15 mouse cellular contexts compared by ENCODE assay signal in genomic region chr8:75086002-75086401, GRCm38 (mm10). TPM values are rescaled to one million over a fixed set of nuclear protein-coding genes. Genes with fewer than 3 reads are reported as not detected.
DNase-seq lines count a peak whose midpoint lies in the region; ATAC-seq and TF ChIP-seq lines count a peak whose summit lies in the region.
"Had no signal": no experiment of that assay in that cellular context is flagged by ENCODE, and none has a peak within 500 bp of the region (broad histone marks: within the 10 kb centered on the region; RNA-seq: fewer than 3 reads in every experiment).

No protein-coding gene starts in this region.

- peak overlapping the region; percentile 43 for H3K27ac ChIP-seq in MEL (ENCODE audit: control insufficient read depth, low read depth, low read length)
- H3K27ac ChIP-seq in liver, embryonic 13.5 days, result peak overlapping the region; percentile 62
- H3K27ac ChIP-seq: forebrain, embryonic 10.5 days; limb, embryonic 10.5 days had no signal

- H3K79me2 ChIP-seq in MEL (ENCODE audit: control insufficient read depth, insufficient read depth, low read length, poor library complexity), result no peaks in the 10 kb centered on the region

- H3K27me3 ChIP-seq in MEL (ENCODE audit: control insufficient read depth in 1 of 2, insufficient read depth in 2 of 2, low read length in 2 of 2), result no peaks in the 10 kb centered on the region
- H3K27me3 ChIP-seq in liver, embryonic 13.5 days, result peaks cover 25% of the 10 kb centered on the region
- H3K27me3 ChIP-seq: heart, embryonic 15.5 days had no signal

- TF ChIP-seq POLR2A in MEL (IDR thresholded peaks at IDR 0.05; ENCODE audit: control insufficient read depth in 1 of 2, insufficient read depth in 1 of 2, low read depth in 1 of 2, low read length in 2 of 2, poor library complexity in 1 of 2), result no peak

- peaks cover 39 to 62% of the 10 kb centered on the region in 2 experiments for H3K4me1 ChIP-seq in MEL (ENCODE audit: control insufficient read depth in 1 of 2, insufficient read depth in 2 of 2, low read length in 2 of 2)
- H3K4me1 ChIP-seq in liver, embryonic 13.5 days (replicated peaks), result peaks cover 76% of the 10 kb centered on the region

- DNase-seq in heart, adult 8-10 months (ENCODE audit: low spot score), result peak; percentile 53
- DNase-seq in heart, postnatal 4 days, result no peak
- DNase-seq in MEL (ENCODE audit: low read depth, low spot score), result peak; percentile 72
- DNase-seq in liver, embryonic 13.5 days, result no peak
- DNase-seq in cerebellum, postnatal 14 days, result no peak
- DNase-seq in kidney, adult 8-10 months, result no peak
- DNase-seq in layer of hippocampus, postnatal 10 days (ENCODE audit: low spot score in 2 of 2), result no peak
- DNase-seq: cerebellum, postnatal 10 days; layer of hippocampus, postnatal 36 days had no signal

- no peak for TF ChIP-seq CTCF in MEL (IDR thresholded peaks at IDR 0.05 in 2 of 3, conservative IDR thresholded peaks at IDR 0.05 in 1 of 3; ENCODE audit: control insufficient read depth in 1 of 3, insufficient read depth in 1 of 3, low read depth in 2 of 3, low read length in 3 of 3, poor library complexity in 1 of 3, severe bottlenecking in 1 of 3)

- no peak overlapping the region for H3K4me3 ChIP-seq in MEL (ENCODE audit: control insufficient read depth in 1 of 2, insufficient read depth in 1 of 2, low read depth in 2 of 2, low read length in 2 of 2)
- H3K4me3 ChIP-seq in liver, embryonic 13.5 days (replicated peaks), result no peak overlapping the region
- H3K4me3 ChIP-seq: forebrain, embryonic 10.5 days; heart, embryonic 15.5 days; limb, embryonic 10.5 days; myocyte had no signal

- TF ChIP-seq RAD21 in MEL (IDR thresholded peaks at IDR 0.05; ENCODE audit: low read depth, low read length), result no peak

- no peaks in the 10 kb centered on the region for H3K9me3 ChIP-seq in MEL (replicated peaks; ENCODE audit: insufficient read depth, low read length)
- H3K9me3 ChIP-seq in liver, embryonic 13.5 days (replicated peaks), result no peaks in the 10 kb centered on the region
- H3K9me3 ChIP-seq: forebrain, embryonic 10.5 days; heart, embryonic 15.5 days; limb, embryonic 10.5 days had no signal

- peak; percentile 62 to 69 for TF ChIP-seq EP300 in MEL (IDR thresholded peaks at IDR 0.05; ENCODE audit: low read depth in 1 of 2, low read length in 2 of 2)

- no peak overlapping the region for H3K9ac ChIP-seq in MEL (ENCODE audit: control insufficient read depth, low read depth, low read length, poor library complexity, severe bottlenecking)
- no peak overlapping the region for H3K9ac ChIP-seq in liver, embryonic 13.5 days
- H3K9ac ChIP-seq: heart, embryonic 15.5 days had no signal

- H3K36me3 ChIP-seq in MEL (ENCODE audit: control insufficient read depth in 1 of 2, insufficient read depth in 2 of 2, low read length in 2 of 2), result peaks cover 0 to 56% of the 10 kb centered on the region in 2 experiments; a peak in 2 of 4 replicates
- no peaks in the 10 kb centered on the region for H3K36me3 ChIP-seq in liver, embryonic 13.5 days
- H3K36me3 ChIP-seq: forebrain, embryonic 10.5 days; heart, embryonic 15.5 days; limb, embryonic 10.5 days had no signal

- WGBS in liver, embryonic 13.5 days (ENCODE audit: insufficient replicate concordance), result 25% methylated on average over 2 of the region's 2 CpGs

- ATAC-seq in liver, embryonic 13.5 days (ENCODE audit: low read depth), result no peak
- ATAC-seq in megakaryocyte progenitor cell, adult 5-6 weeks (replicated peaks; ENCODE audit: poor library complexity), result peak; percentile 15
- ATAC-seq: hindbrain, embryonic 16.5 days had no signal

- no peak overlapping the region for H3K4me2 ChIP-seq in liver, embryonic 13.5 days
- H3K4me2 ChIP-seq: heart, embryonic 15.5 days had no signal

TF ChIP-seq in MEL, 35 proteins besides CTCF, POLR2A, EP300 and RAD21:
- no peak for TF ChIP-seq HCFC1 (IDR thresholded peaks at IDR 0.05; ENCODE audit: low read depth, low read length)
- TF ChIP-seq MYC (IDR thresholded peaks at IDR 0.05; ENCODE audit: low read depth, low read length), result peak; percentile 55; the same call in 1 of the 2 replicates
- 0 out of 2 replicates have a peak, but pooled peaks have one; percentile 23 for TF ChIP-seq RCOR1 (IDR thresholded peaks at IDR 0.05; ENCODE audit: low read depth, low read length)
- TF ChIP-seq POLR2AphosphoS5 (IDR thresholded peaks at IDR 0.05; ENCODE audit: borderline replicate concordance, low read depth, low read length), result no peak
- no peak for TF ChIP-seq KAT2A (conservative IDR thresholded peaks at IDR 0.05; ENCODE audit: low read depth, low read length)
- peak; percentile 39; the same call in 1 of the 2 replicates for TF ChIP-seq GATA1 (IDR thresholded peaks at IDR 0.05; ENCODE audit: low read depth, low read length)
- TF ChIP-seq UBTF (IDR thresholded peaks at IDR 0.05; ENCODE audit: borderline replicate concordance, insufficient read depth, low read depth, low read length), result no peak
- TF ChIP-seq TBP (IDR thresholded peaks at IDR 0.05; ENCODE audit: low read depth, low read length), result 0 out of 2 replicates have a peak, but pooled peaks have one; percentile 31
- TF ChIP-seq GABPA (IDR thresholded peaks at IDR 0.05; ENCODE audit: low read depth, low read length), result no peak
- no peak for TF ChIP-seq MAX (IDR thresholded peaks at IDR 0.05; ENCODE audit: low read length)
- 0 out of 2 replicates have a peak, but pooled peaks have one; percentile 32 for TF ChIP-seq TCF12 (IDR thresholded peaks at IDR 0.05; ENCODE audit: low read depth, low read length)
- TF ChIP-seq SIN3A (IDR thresholded peaks at IDR 0.05; ENCODE audit: low read length), result 0 out of 2 replicates have a peak, but pooled peaks have one; percentile 50
- TF ChIP-seq TAL1 (IDR thresholded peaks at IDR 0.05; ENCODE audit: low read length), result peak; percentile 12; the same call in 1 of the 2 replicates

RNA-seq across cellular contexts. Expression of gene Hmox1, which starts 7.4 kb away (rescaled TPM):
- total RNA-seq in heart, adult 8-10 months (2022), result 10 to 100 TPM in 1 of 4 experiments, 1 to 10 TPM in 3; 7.7 to 10.2 (median 9.1) TPM
- 10 to 100 TPM; 15.0 to 16.6 TPM for total RNA-seq in heart, postnatal 4 days (2021)
- 11.1 and 29.9 TPM in 2 replicates for total RNA-seq in MEL (2012; rRNA removed)
- 10 to 100 TPM in 1 of 2 experiments, not detected in 1; 72.4 TPM for polyA plus RNA-seq in MEL (2012; ENCODE audit: insufficient read depth in 1 of 2, insufficient read length in 2 of 2, low read depth in 1 of 2, low replicate concordance in 2 of 2, missing spikeins in 1 of 2)
- 74.0 and 80.4 TPM in 2 replicates for polyA plus RNA-seq in liver, embryonic 13.5 days (2015; fragmentation: Nextera tagmentation; extraction: Ambion mirVana)
- total RNA-seq in megakaryocyte progenitor cell, adult 5-6 weeks (2015), result 0.94 and 2.5 TPM in 2 replicates
- 2.5 and 3.9 TPM in 2 replicates for total RNA-seq in megakaryocyte progenitor cell, adult 5-6 weeks (2017)
- total RNA-seq in layer of hippocampus, postnatal 10 days (2021), result 1 to 10 TPM; 5.9 to 6.8 TPM

RNA-seq across cellular contexts. Expression of gene Mcm5, which starts 23.4 kb away (rescaled TPM):
- 1 to 10 TPM; 3.6 to 4.1 (median 4.0) TPM for total RNA-seq in heart, adult 8-10 months (2022)
- total RNA-seq in heart, postnatal 4 days (2021), result 10 to 100 TPM; 68.7 to 69.5 TPM
- 355 and 397 TPM in 2 replicates for total RNA-seq in MEL (2012; rRNA removed)
- polyA plus RNA-seq in MEL (2012; ENCODE audit: insufficient read depth in 1 of 2, insufficient read length in 2 of 2, low read depth in 1 of 2, low replicate concordance in 2 of 2, missing spikeins in 1 of 2), result 100 to 1,000 TPM in 1 of 2 experiments, not detected in 1; 459 TPM
- polyA plus RNA-seq in liver, embryonic 13.5 days (2015; fragmentation: Nextera tagmentation; extraction: Ambion mirVana), result 207 and 233 TPM in 2 replicates
- 66.1 and 75.7 TPM in 2 replicates for total RNA-seq in megakaryocyte progenitor cell, adult 5-6 weeks (2015)
- 289 and 346 TPM in 2 replicates for total RNA-seq in megakaryocyte progenitor cell, adult 5-6 weeks (2017)
- total RNA-seq in layer of hippocampus, postnatal 10 days (2021), result 1 to 10 TPM; 9.4 to 9.8 TPM

RNA-seq across cellular contexts. Expression of gene Tom1, which starts 52.5 kb away (rescaled TPM):
- total RNA-seq in heart, adult 8-10 months (2022), result 10 to 100 TPM; 57.4 to 72.0 (median 64.0) TPM
- total RNA-seq in heart, postnatal 4 days (2021), result 10 to 100 TPM; 70.7 to 73.3 TPM
- 17.6 and 18.0 TPM in 2 replicates for total RNA-seq in MEL (2012; rRNA removed)
- polyA plus RNA-seq in MEL (2012; ENCODE audit: insufficient read depth in 1 of 2, insufficient read length in 2 of 2, low read depth in 1 of 2, low replicate concordance in 2 of 2, missing spikeins in 1 of 2), result 10 to 100 TPM in 1 of 2 experiments, not detected in 1; 32.6 TPM
- polyA plus RNA-seq in liver, embryonic 13.5 days (2015; fragmentation: Nextera tagmentation; extraction: Ambion mirVana), result 12.1 and 13.2 TPM in 2 replicates
- 29.6 and 48.4 TPM in 2 replicates for total RNA-seq in megakaryocyte progenitor cell, adult 5-6 weeks (2015)
- 26.4 and 34.4 TPM in 2 replicates for total RNA-seq in megakaryocyte progenitor cell, adult 5-6 weeks (2017)
- total RNA-seq in layer of hippocampus, postnatal 10 days (2021), result 10 to 100 TPM; 34.8 to 36.7 TPM

Comparison
In these comparisons a context has a peak if more than half of its experiments do, and no peak if none do; other contexts are left out.
1. DNase-seq: peak in heart, adult 8-10 months (single experiment) and MEL (single experiment); none in heart, postnatal 4 days (single experiment), liver, embryonic 13.5 days (single experiment), cerebellum, postnatal 14 days (0 of 2), kidney, adult 8-10 months (0 of 2) and layer of hippocampus, postnatal 10 days (0 of 2).
2. RNA of gene Mcm5, which starts 23.4 kb away (total RNA-seq): 355 to 397 TPM in MEL, 66.1 to 346 TPM in megakaryocyte progenitor cell, adult 5-6 weeks and 68.7 to 69.5 TPM in heart, postnatal 4 days; 9.4 to 9.8 TPM in layer of hippocampus, postnatal 10 days and 3.6 to 4.1 TPM in heart, adult 8-10 months; every median in the first group is over 4 times any median in the second.